Mouse (Mus musculus) stomach, embryonic 15.5 days (tissue): ENCODE results near the gene Hdac8. TPM values are rescaled to one million over a fixed set of nuclear protein-coding genes. Genes with fewer than 3 reads are reported as not detected.
A peak's percentile ranks its signal among the peaks of the same experiment; 100 is the strongest.

Source experiments
- ATAC-seq: fragments of 200-750 bp; cut with Nextera tagmentation; 2 replicates; pipeline ENCODE4 v1.8.0; 2017; ENCODE audit warnings: low read depth, moderate number of reproducible peaks, moderate TSS enrichment; ENCODE audit not compliant: insufficient read depth, low FRiP score
- H3K27ac ChIP-seq: fragments of 300-500 bp; sonication (generic); 2 replicates; pipeline ENCODE4 v1.5.1; 2015; ENCODE audit warnings: mild to moderate bottlenecking, inconsistent platforms
- H3K27me3 ChIP-seq: fragments of 300-500 bp; sonication (generic); replicated peaks from 2 replicates; pipeline ENCODE4 v1.6.1; 2015; ENCODE audit warnings: inconsistent platforms
- H3K36me3 ChIP-seq: fragments of 300-500 bp; sonication (generic); 2 replicates; pipeline ENCODE4 v1.6.1; 2015; ENCODE audit warnings: inconsistent platforms
- H3K4me1 ChIP-seq: fragments of 300-500 bp; sonication (generic); 2 replicates; pipeline ENCODE4 v1.6.1; 2015; ENCODE audit warnings: inconsistent platforms
- H3K4me2 ChIP-seq: fragments of 300-500 bp; sonication (generic); 2 replicates; pipeline ENCODE4 v1.6.1; 2015; ENCODE audit warnings: mild to moderate bottlenecking, inconsistent platforms
- H3K4me3 ChIP-seq: fragments of 300-500 bp; sonication (generic); replicated peaks from 2 replicates; pipeline ENCODE4 v1.5.1; 2015; ENCODE audit warnings: inconsistent platforms
- H3K9ac ChIP-seq: fragments of 300-500 bp; sonication (generic); 2 replicates; pipeline ENCODE4 v1.6.1; 2015; ENCODE audit warnings: inconsistent platforms
- H3K9me3 ChIP-seq: fragments of 300-500 bp; sonication (generic); 2 replicates; pipeline ENCODE4 v1.6.1; 2016; ENCODE audit warnings: inconsistent platforms
- WGBS: fragments of 180-500 bp; shearing (Covaris S2); methylation state at CpG from one replicate; pipeline ENCODE4 v1.1.7; 2015; 5-methylcytosine and 5-hydroxymethylcytosine counted together
- microRNA-seq: library from miRNA; unstranded; fragments of <30 nt; microRNA quantifications from one replicate; pipeline ENCODE4, GENCODE M21; 2016
- polyA plus RNA-seq: library from polyadenylated mRNA; unstranded; fragments of >200 nt; fragmentation: Nextera tagmentation; extraction: Ambion mirVana; gene quantifications from 2 replicates; pipeline ENCODE4 v1.2.1, GENCODE M21; 2015

The Hdac8 gene
- polyA plus RNA-seq, 1 experiment from 2014 or later, result 11.4 TPM

- no peaks in the 10 kb centered on the region for H3K36me3 ChIP-seq
- no peak overlapping the region for H3K9ac ChIP-seq
- peak overlapping the region; percentile 49 for H3K4me3 ChIP-seq
- H3K4me1 ChIP-seq, result no peaks in the 10 kb centered on the region; the same call in 1 of the 2 replicates
- 19% methylated on average over 65 of the region's 80 CpGs for WGBS
- ATAC-seq, result no peak
- H3K9me3 ChIP-seq, result no peaks in the 10 kb centered on the region
- H3K27ac ChIP-seq, result no peak overlapping the region
- peaks cover 46% of the 10 kb centered on the region for H3K27me3 ChIP-seq
- peak overlapping the region; percentile 90 for H3K4me2 ChIP-seq
These were observed 253.8 kb downstream of the Hdac8 start for GRCm38 (mm10) chrX:102251221-102251936.

- Histone ChIP-seq H3K4me3 (peak overlapping the region; percentile 49), H3K27me3 (peaks cover 46% of the 10 kb centered on the region), H3K27ac (no peak overlapping the region), H3K4me2 (peak overlapping the region; percentile 90), H3K9me3 (no peaks in the 10 kb centered on the region), H3K9ac (no peak overlapping the region), H3K36me3 (no peaks in the 10 kb centered on the region), H3K4me1 (no peaks in the 10 kb centered on the region; the same call in 1 of the 2 replicates)
- 17% methylated on average over 24 of the region's 24 CpGs for WGBS
- no peak for ATAC-seq
These were observed 254.3 kb downstream of the Hdac8 start for GRCm38 (mm10) chrX:102250891-102251170.

- Histone ChIP-seq H3K36me3 (no peaks in the 10 kb centered on the region), H3K4me2 (peak overlapping the region; percentile 90), H3K9me3 (no peaks in the 10 kb centered on the region), H3K4me3 (peak overlapping the region; percentile 49), H3K27me3 (peaks cover 46% of the 10 kb centered on the region), H3K9ac (no peak overlapping the region), H3K4me1 (no peaks in the 10 kb centered on the region; the same call in 1 of the 2 replicates), H3K27ac (no peak overlapping the region)
- 18% methylated on average over 61 of the region's 68 CpGs for WGBS
- ATAC-seq, result no peak
These were observed 254.8 kb downstream of the Hdac8 start for GRCm38 (mm10) chrX:102250150-102250890.

- H3K27me3 ChIP-seq, result 0 out of 2 replicates have a peak, but pooled peaks cover 15% of the 10 kb centered on the region
- no peak overlapping the region for H3K27ac ChIP-seq
- ATAC-seq, result no peak
- H3K9ac ChIP-seq, result no peak overlapping the region
- H3K4me1 ChIP-seq, result no peaks in the 10 kb centered on the region
- no peaks in the 10 kb centered on the region for H3K9me3 ChIP-seq
- no peak overlapping the region for H3K4me2 ChIP-seq
- no peaks in the 10 kb centered on the region for H3K36me3 ChIP-seq
- WGBS, result 60% methylated on average over 2 of the region's 2 CpGs
- H3K4me3 ChIP-seq, result no peak overlapping the region
These were observed 260.8 kb downstream of the Hdac8 start for GRCm38 (mm10) chrX:102244334-102244733.

Small RNA genes lying within 50 kb of the gene (microRNA-seq; reads per million reads assigned to microRNA genes)
- gene Gm26318, result not detected

Other genes starting within 250 kb of the Hdac8 start
- 6.2 and 6.7 TPM in 2 replicates for gene Phka1, start 138.9 kb upstream of the Hdac8 start, polyA plus RNA-seq
- gene Gm3880, start 181.6 kb upstream of the Hdac8 start, polyA plus RNA-seq, result not detected in 2 replicates
- not detected in 2 replicates for gene Gm9112, start 202.3 kb upstream of the Hdac8 start, polyA plus RNA-seq
- gene Dmrtc1b, start 202.5 kb upstream of the Hdac8 start, polyA plus RNA-seq, result not detected in 2 replicates